Mouse (Mus musculus): Measurements from ENCODE around the gene Npas3. TPM values are rescaled to one million over a fixed set of nuclear protein-coding genes. Genes with fewer than 3 reads are reported as not detected.

Gene Npas3
- polyA plus RNA-seq, 1 experiment from 2014 or later = 1.3 TPM

- Histone ChIP-seq H3K36me3 (ENCODE audit: control insufficient read depth, insufficient read depth, low read length) (no peaks in the 10 kb centered on the region), H3K27ac (ENCODE audit: low read depth, low read length) (no peak overlapping the region), H3K4me3 (ENCODE audit: low read depth, low read length) (no peak overlapping the region), H3K4me2 (no peak overlapping the region), H3K9ac (ENCODE audit: low read depth, low read length) (no peak overlapping the region), H3K4me1 (ENCODE audit: control insufficient read depth, insufficient read depth, low read length) (no peaks in the 10 kb centered on the region), H3K27me3 (ENCODE audit: control insufficient read depth, insufficient read depth, low read length) (no peaks in the 10 kb centered on the region), H3K9me3 (replicated peaks; ENCODE audit: control insufficient read depth, low read length) (no peaks in the 10 kb centered on the region)
- WGBS (ENCODE audit: insufficient replicate concordance) = 76% methylated on average over 8 of the region's 8 CpGs
- no peak for ATAC-seq (replicated peaks; ENCODE audit: insufficient number of reproducible peaks, low FRiP score, low TSS enrichment)
These were observed 199.0 kb downstream of the Npas3 start for GRCm38 (mm10) chr12:53447469-53447868.

- Histone ChIP-seq H3K4me3 (ENCODE audit: low read depth, low read length) (no peak overlapping the region), H3K9ac (ENCODE audit: low read depth, low read length) (no peak overlapping the region), H3K27ac (ENCODE audit: low read depth, low read length) (no peak overlapping the region), H3K4me1 (ENCODE audit: control insufficient read depth, insufficient read depth, low read length) (no peaks in the 10 kb centered on the region), H3K27me3 (ENCODE audit: control insufficient read depth, insufficient read depth, low read length) (no peaks in the 10 kb centered on the region), H3K9me3 (replicated peaks; ENCODE audit: control insufficient read depth, low read length) (no peaks in the 10 kb centered on the region), H3K4me2 (no peak overlapping the region), H3K36me3 (ENCODE audit: control insufficient read depth, insufficient read depth, low read length) (no peaks in the 10 kb centered on the region)
- WGBS (ENCODE audit: insufficient replicate concordance) = 37% methylated on average over 3 of the region's 3 CpGs
- ATAC-seq (replicated peaks; ENCODE audit: insufficient number of reproducible peaks, low FRiP score, low TSS enrichment) = no peak
These were observed 199.6 kb downstream of the Npas3 start for GRCm38 (mm10) chr12:53448040-53448439.

- Histone ChIP-seq H3K27me3 (ENCODE audit: control insufficient read depth, insufficient read depth, low read length) (no peaks in the 10 kb centered on the region), H3K9me3 (replicated peaks; ENCODE audit: control insufficient read depth, low read length) (no peaks in the 10 kb centered on the region), H3K27ac (ENCODE audit: low read depth, low read length) (no peak overlapping the region), H3K4me3 (ENCODE audit: low read depth, low read length) (no peak overlapping the region), H3K9ac (ENCODE audit: low read depth, low read length) (no peak overlapping the region), H3K36me3 (ENCODE audit: control insufficient read depth, insufficient read depth, low read length) (no peaks in the 10 kb centered on the region), H3K4me2 (no peak overlapping the region), H3K4me1 (ENCODE audit: control insufficient read depth, insufficient read depth, low read length) (no peaks in the 10 kb centered on the region)
- ATAC-seq (replicated peaks; ENCODE audit: insufficient number of reproducible peaks, low FRiP score, low TSS enrichment) = no peak
These were observed 219.1 kb downstream of the Npas3 start for GRCm38 (mm10) chr12:53467549-53467948.

GRCm38 (mm10) chr12:53474486-53474885 is 226.0 kb downstream of the Npas3 start:
- Histone ChIP-seq H3K9ac (ENCODE audit: low read depth, low read length) (no peak overlapping the region), H3K4me1 (ENCODE audit: control insufficient read depth, insufficient read depth, low read length) (no peaks in the 10 kb centered on the region), H3K27ac (ENCODE audit: low read depth, low read length) (no peak overlapping the region), H3K27me3 (ENCODE audit: control insufficient read depth, insufficient read depth, low read length) (no peaks in the 10 kb centered on the region), H3K9me3 (replicated peaks; ENCODE audit: control insufficient read depth, low read length) (no peaks in the 10 kb centered on the region), H3K4me3 (ENCODE audit: low read depth, low read length) (no peak overlapping the region), H3K4me2 (no peak overlapping the region), H3K36me3 (ENCODE audit: control insufficient read depth, insufficient read depth, low read length) (no peaks in the 10 kb centered on the region)
- ATAC-seq (replicated peaks; ENCODE audit: insufficient number of reproducible peaks, low FRiP score, low TSS enrichment) = no peak

GRCm38 (mm10) chr12:53484924-53485323 is 236.4 kb downstream of the Npas3 start:
- WGBS (ENCODE audit: insufficient replicate concordance) = 71% methylated on average over 6 of the region's 6 CpGs

GRCm38 (mm10) chr12:53496386-53496785 is 247.9 kb downstream of the Npas3 start:
- no peak overlapping the region for H3K9ac ChIP-seq (ENCODE audit: low read depth, low read length)
- H3K4me3 ChIP-seq (ENCODE audit: low read depth, low read length) = no peak overlapping the region
- no peaks in the 10 kb centered on the region for H3K9me3 ChIP-seq (replicated peaks; ENCODE audit: control insufficient read depth, low read length)
- no peak for ATAC-seq (replicated peaks; ENCODE audit: insufficient number of reproducible peaks, low FRiP score, low TSS enrichment)
- H3K4me1 ChIP-seq (ENCODE audit: control insufficient read depth, insufficient read depth, low read length) = no peaks in the 10 kb centered on the region
- H3K4me2 ChIP-seq = no peak overlapping the region
- H3K27ac ChIP-seq (ENCODE audit: low read depth, low read length) = no peak overlapping the region
- H3K27me3 ChIP-seq (ENCODE audit: control insufficient read depth, insufficient read depth, low read length) = no peaks in the 10 kb centered on the region
- no peaks in the 10 kb centered on the region for H3K36me3 ChIP-seq (ENCODE audit: control insufficient read depth, insufficient read depth, low read length)

More at GRCm38 (mm10) chr12:53484924-53485323, 236.4 kb downstream of the Npas3 start:
- Histone ChIP-seq H3K9ac (ENCODE audit: low read depth, low read length) (no peak overlapping the region), H3K4me1 (ENCODE audit: control insufficient read depth, insufficient read depth, low read length) (no peaks in the 10 kb centered on the region), H3K27me3 (ENCODE audit: control insufficient read depth, insufficient read depth, low read length) (no peaks in the 10 kb centered on the region), H3K36me3 (ENCODE audit: control insufficient read depth, insufficient read depth, low read length) (no peaks in the 10 kb centered on the region), H3K9me3 (replicated peaks; ENCODE audit: control insufficient read depth, low read length) (no peaks in the 10 kb centered on the region), H3K4me3 (ENCODE audit: low read depth, low read length) (no peak overlapping the region), H3K4me2 (no peak overlapping the region), H3K27ac (ENCODE audit: low read depth, low read length) (no peak overlapping the region)
- no peak for ATAC-seq (replicated peaks; ENCODE audit: insufficient number of reproducible peaks, low FRiP score, low TSS enrichment)

GRCm38 (mm10) chr12:53514885-53515284 is 266.4 kb downstream of the Npas3 start:
- Histone ChIP-seq H3K27ac (ENCODE audit: low read depth, low read length) (no peak overlapping the region), H3K4me1 (ENCODE audit: control insufficient read depth, insufficient read depth, low read length) (no peaks in the 10 kb centered on the region), H3K4me3 (ENCODE audit: low read depth, low read length) (no peak overlapping the region), H3K9ac (ENCODE audit: low read depth, low read length) (no peak overlapping the region), H3K9me3 (replicated peaks; ENCODE audit: control insufficient read depth, low read length) (no peaks in the 10 kb centered on the region), H3K36me3 (ENCODE audit: control insufficient read depth, insufficient read depth, low read length) (no peaks in the 10 kb centered on the region), H3K27me3 (ENCODE audit: control insufficient read depth, insufficient read depth, low read length) (no peaks in the 10 kb centered on the region), H3K4me2 (no peak overlapping the region)
- WGBS (ENCODE audit: insufficient replicate concordance) = 70% methylated on average over 4 of the region's 4 CpGs
- ATAC-seq (replicated peaks; ENCODE audit: insufficient number of reproducible peaks, low FRiP score, low TSS enrichment) = no peak

- H3K36me3 ChIP-seq (ENCODE audit: control insufficient read depth, insufficient read depth, low read length) = no peaks in the 10 kb centered on the region
- WGBS (ENCODE audit: insufficient replicate concordance) = 79% methylated on average over 4 of the region's 4 CpGs
- H3K27ac ChIP-seq (ENCODE audit: low read depth, low read length) = no peak overlapping the region
- no peak for ATAC-seq (replicated peaks; ENCODE audit: insufficient number of reproducible peaks, low FRiP score, low TSS enrichment)
- H3K4me1 ChIP-seq (ENCODE audit: control insufficient read depth, insufficient read depth, low read length) = no peaks in the 10 kb centered on the region
- no peak overlapping the region for H3K4me3 ChIP-seq (ENCODE audit: low read depth, low read length)
- H3K9me3 ChIP-seq (replicated peaks; ENCODE audit: control insufficient read depth, low read length) = no peaks in the 10 kb centered on the region
- no peak overlapping the region for H3K4me2 ChIP-seq
- no peak overlapping the region for H3K9ac ChIP-seq (ENCODE audit: low read depth, low read length)
- no peaks in the 10 kb centered on the region for H3K27me3 ChIP-seq (ENCODE audit: control insufficient read depth, insufficient read depth, low read length)
These were observed 271.1 kb downstream of the Npas3 start for GRCm38 (mm10) chr12:53519556-53519955.

- Histone ChIP-seq H3K4me3 (ENCODE audit: low read depth, low read length) (no peak overlapping the region), H3K9ac (ENCODE audit: low read depth, low read length) (no peak overlapping the region), H3K9me3 (replicated peaks; ENCODE audit: control insufficient read depth, low read length) (no peaks in the 10 kb centered on the region), H3K27ac (ENCODE audit: low read depth, low read length) (no peak overlapping the region), H3K36me3 (ENCODE audit: control insufficient read depth, insufficient read depth, low read length) (no peaks in the 10 kb centered on the region), H3K4me1 (ENCODE audit: control insufficient read depth, insufficient read depth, low read length) (no peaks in the 10 kb centered on the region), H3K4me2 (no peak overlapping the region), H3K27me3 (ENCODE audit: control insufficient read depth, insufficient read depth, low read length) (no peaks in the 10 kb centered on the region)
- ATAC-seq (replicated peaks; ENCODE audit: insufficient number of reproducible peaks, low FRiP score, low TSS enrichment) = no peak
- 71% methylated on average over 5 of the region's 5 CpGs for WGBS (ENCODE audit: insufficient replicate concordance)
These were observed 274.2 kb downstream of the Npas3 start for GRCm38 (mm10) chr12:53522631-53523030.
